Mouse (Mus musculus): Measurements from ENCODE around the gene Nol10.

- no peak for TF ChIP-seq CTCF (IDR thresholded peaks at IDR 0.05; ENCODE audit: low read depth)
- TF ChIP-seq EP300 (IDR thresholded peaks at IDR 0.05; ENCODE audit: low read depth), result no peak
These were observed 32.2 kb upstream of the Nol10 start for GRCm38 (mm10) chr12:17316096-17316495.

Data from heart, postnatal 0 days (tissue).